Mouse (Mus musculus) liver, embryonic 11.5 days (tissue): ENCODE data around the gene Smim23. TPM values are rescaled to one million over a fixed set of nuclear protein-coding genes. Genes with fewer than 3 reads are reported as not detected.

ENCODE experiments used
- ATAC-seq: fragments of 200-750 bp; cut with Nextera tagmentation; replicated peaks from 2 replicates; pipeline ENCODE4 v1.8.0; 2017; ENCODE audit warnings: moderate number of reproducible peaks, mild to moderate bottlenecking, moderate TSS enrichment, moderate library complexity; ENCODE audit not compliant: low FRiP score
- DNase-seq: peaks from one replicate; pipeline ENCODE4 v3.0.0-alpha.2; 2017; ENCODE audit warnings: low spot score
- H3K27ac ChIP-seq: fragments of 300-500 bp; sonication (generic); 2 replicates; pipeline ENCODE4 v1.5.1; 2014; ENCODE audit warnings: mild to moderate bottlenecking, low read depth, low read length, control low read depth
- H3K27me3 ChIP-seq: fragments of 300-500 bp; sonication (generic); replicated peaks from 2 replicates; pipeline ENCODE4 v1.6.1; 2014; ENCODE audit warnings: low read length, mixed read lengths; ENCODE audit not compliant: control insufficient read depth, insufficient read depth
- H3K36me3 ChIP-seq: fragments of 300-500 bp; sonication (generic); 2 replicates; pipeline ENCODE4 v1.6.1; 2014; ENCODE audit warnings: mild to moderate bottlenecking, low read length, moderate library complexity, mixed read lengths; ENCODE audit not compliant: control insufficient read depth, insufficient read depth
- H3K4me1 ChIP-seq: fragments of 300-500 bp; sonication (generic); replicated peaks from 2 replicates; pipeline ENCODE4 v1.6.1; 2014; ENCODE audit warnings: low read length, mixed read lengths; ENCODE audit not compliant: control insufficient read depth, insufficient read depth
- H3K4me2 ChIP-seq: fragments of 300-500 bp; sonication (generic); 2 replicates; pipeline ENCODE4 v1.6.1; 2014; ENCODE audit warnings: mild to moderate bottlenecking, control low read depth, moderate library complexity
- H3K4me3 ChIP-seq: fragments of 300-500 bp; sonication (generic); 2 replicates; pipeline ENCODE4 v1.5.1; 2014; ENCODE audit warnings: low read depth, low read length, control low read depth
- H3K9ac ChIP-seq: fragments of 300-500 bp; sonication (generic); 2 replicates; pipeline ENCODE4 v1.6.1; 2014; ENCODE audit warnings: low read depth, low read length, control low read depth
- H3K9me3 ChIP-seq: fragments of 300-500 bp; sonication (generic); 2 replicates; pipeline ENCODE4 v1.6.1; 2016; ENCODE audit warnings: low read length, inconsistent platforms, mixed read lengths; ENCODE audit not compliant: control insufficient read depth
- WGBS: fragments of 180-500 bp; shearing (Covaris S2); extraction: QIAGEN DNeasy Blood & Tissue Kit; methylation state at CpG from one replicate; pipeline ENCODE4 v1.1.7; 2014; 5-methylcytosine and 5-hydroxymethylcytosine counted together
- polyA plus RNA-seq: library from polyadenylated mRNA; unstranded; fragments of >200 nt; fragmentation: Nextera tagmentation; extraction: Ambion mirVana; gene quantifications from 2 replicates; pipeline ENCODE4 v1.2.1, GENCODE M21; 2014

The Smim23 gene
- polyA plus RNA-seq, 1 experiment from 2014 or later = not detected

- Histone ChIP-seq H3K4me2 (no peak overlapping the region), H3K4me1 (no peaks in the 10 kb centered on the region), H3K4me3 (no peak overlapping the region), H3K36me3 (no peaks in the 10 kb centered on the region), H3K27me3 (no peaks in the 10 kb centered on the region), H3K27ac (no peak overlapping the region), H3K9me3 (no peaks in the 10 kb centered on the region), H3K9ac (no peak overlapping the region)
- no peak for ATAC-seq
- WGBS = 70% methylated on average over 10 of the region's 10 CpGs
- DNase-seq = no peak
These were observed 29.5 kb downstream of the Smim23 start for GRCm38 (mm10) chr11:32794759-32795445.

DNA sequence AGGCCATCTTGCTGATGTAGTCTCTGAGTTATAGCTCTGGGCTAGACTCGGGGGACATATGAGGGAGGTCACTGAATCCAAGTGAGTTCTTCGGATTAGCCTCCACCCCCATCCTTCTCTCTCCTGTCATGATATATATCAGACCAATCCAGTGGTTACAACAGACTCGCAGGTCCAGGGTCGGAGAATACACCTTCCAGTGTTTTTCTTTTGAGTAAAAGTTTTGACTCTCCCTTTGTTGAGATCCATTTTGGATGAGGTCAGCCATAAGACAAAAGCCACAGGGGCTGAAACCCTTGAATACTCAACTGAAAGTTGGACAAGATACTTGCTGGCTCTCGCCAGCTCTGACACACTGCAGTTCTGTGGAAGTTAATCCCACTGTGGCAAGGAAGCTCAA, 38.2 kb downstream of the Smim23 start:
- H3K9me3 ChIP-seq = no peaks in the 10 kb centered on the region
- no peak overlapping the region for H3K4me3 ChIP-seq
- ATAC-seq (no peak), DNase-seq (no peak)
- no peaks in the 10 kb centered on the region; the same call in 1 of the 2 replicates for H3K4me1 ChIP-seq
- H3K9ac ChIP-seq = no peak overlapping the region
- H3K36me3 ChIP-seq = no peaks in the 10 kb centered on the region
- H3K27me3 ChIP-seq = no peaks in the 10 kb centered on the region
- H3K27ac ChIP-seq = no peak overlapping the region
- 81% methylated on average over 5 of the region's 5 CpGs for WGBS
- H3K4me2 ChIP-seq = no peak overlapping the region

- no peak for DNase-seq
- H3K4me1 ChIP-seq = no peaks in the 10 kb centered on the region; the same call in 1 of the 2 replicates
- H3K4me3 ChIP-seq = no peak overlapping the region
- H3K36me3 ChIP-seq = no peaks in the 10 kb centered on the region
- no peak for ATAC-seq
- no peak overlapping the region for H3K4me2 ChIP-seq
- no peaks in the 10 kb centered on the region for H3K9me3 ChIP-seq
- no peak overlapping the region for H3K9ac ChIP-seq
- no peak overlapping the region for H3K27ac ChIP-seq
- no peaks in the 10 kb centered on the region for H3K27me3 ChIP-seq
- WGBS = 79% methylated on average over 6 of the region's 6 CpGs
These were observed 38.7 kb downstream of the Smim23 start for GRCm38 (mm10) chr11:32785591-32786147.

GRCm38 (mm10) chr11:32782724-32783123, 41.7 kb downstream of the Smim23 start:
- H3K9me3 ChIP-seq = no peaks in the 10 kb centered on the region
- no peak overlapping the region for H3K27ac ChIP-seq
- WGBS = 53% methylated on average over 3 of the region's 3 CpGs
- no peaks in the 10 kb centered on the region; the same call in 1 of the 2 replicates for H3K4me1 ChIP-seq
- no peak for ATAC-seq
- H3K36me3 ChIP-seq = no peaks in the 10 kb centered on the region
- H3K9ac ChIP-seq = no peak overlapping the region
- no peak overlapping the region for H3K4me2 ChIP-seq
- no peaks in the 10 kb centered on the region for H3K27me3 ChIP-seq
- no peak for DNase-seq
- no peak overlapping the region for H3K4me3 ChIP-seq

GRCm38 (mm10) chr11:32781633-32782404, 42.6 kb downstream of the Smim23 start:
- no peak for ATAC-seq
- Histone ChIP-seq H3K9me3 (no peaks in the 10 kb centered on the region), H3K4me2 (no peak overlapping the region), H3K9ac (no peak overlapping the region), H3K4me1 (no peaks in the 10 kb centered on the region; the same call in 1 of the 2 replicates), H3K4me3 (no peak overlapping the region), H3K27me3 (no peaks in the 10 kb centered on the region), H3K27ac (no peak overlapping the region), H3K36me3 (no peaks in the 10 kb centered on the region)
- WGBS = 50% methylated on average over 2 of the region's 2 CpGs
- DNase-seq = no peak

DNA sequence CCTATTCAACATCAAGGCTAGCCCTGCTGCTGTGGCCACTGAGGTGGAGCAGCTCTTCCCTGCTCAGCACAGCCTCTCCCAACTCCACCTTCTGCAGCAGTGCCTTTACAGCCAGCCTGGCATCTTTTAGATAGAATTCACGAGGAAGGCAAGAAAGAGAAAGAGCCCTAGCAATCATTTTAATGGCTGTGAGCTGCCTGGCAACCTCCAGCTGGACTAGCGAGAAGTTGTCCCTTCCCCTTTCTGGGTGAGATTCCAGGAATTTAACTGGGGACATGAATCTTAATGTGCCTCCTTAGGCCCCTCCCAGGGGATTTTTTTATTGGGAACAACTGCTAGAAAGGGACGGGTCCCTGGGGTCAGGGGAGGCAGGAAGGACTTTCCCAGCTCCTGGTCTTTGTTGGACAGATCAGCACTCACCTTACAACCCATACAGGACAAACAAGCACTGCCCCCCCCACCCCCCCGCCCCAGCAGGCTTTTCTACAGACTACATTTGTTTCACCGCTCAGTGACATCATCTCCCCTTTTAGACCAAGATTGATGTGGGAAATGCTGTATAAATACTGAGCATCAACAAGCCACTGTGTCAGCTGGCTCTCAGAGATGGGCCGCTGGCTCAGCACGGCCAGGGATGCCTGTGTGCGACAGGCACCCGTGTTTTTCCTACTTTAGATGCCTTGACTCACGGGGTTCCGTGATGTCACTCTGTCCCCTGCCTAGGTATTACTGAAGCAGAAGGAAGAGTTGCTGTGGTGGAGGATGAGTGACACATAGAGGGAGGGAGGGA, 43.5 kb downstream of the Smim23 start:
- H3K9ac ChIP-seq = no peak overlapping the region
- ATAC-seq = no peak
- WGBS = 57% methylated on average over 11 of the region's 11 CpGs

GRCm38 (mm10) chr11:32768642-32769343, 55.6 kb downstream of the Smim23 start:
- Histone ChIP-seq H3K27ac (no peak overlapping the region), H3K4me2 (no peak overlapping the region), H3K27me3 (no peaks in the 10 kb centered on the region), H3K9me3 (no peaks in the 10 kb centered on the region), H3K4me3 (no peak overlapping the region), H3K36me3 (no peaks in the 10 kb centered on the region), H3K9ac (no peak overlapping the region), H3K4me1 (no peaks in the 10 kb centered on the region)
- DNase-seq (no peak), ATAC-seq (no peak)
- 60% methylated on average over 12 of the region's 12 CpGs for WGBS

More for the DNA sequence above, 43.5 kb downstream of the Smim23 start:
- Histone ChIP-seq H3K27ac (no peak overlapping the region), H3K4me2 (no peak overlapping the region), H3K9me3 (no peaks in the 10 kb centered on the region; the same call in 1 of the 2 replicates), H3K27me3 (no peaks in the 10 kb centered on the region), H3K4me1 (no peaks in the 10 kb centered on the region; the same call in 1 of the 2 replicates), H3K36me3 (no peaks in the 10 kb centered on the region), H3K4me3 (no peak overlapping the region)
- DNase-seq = no peak
